Mouse (Mus musculus): ENCODE data around the gene Setdb2. TPM values are rescaled to one million over a fixed set of nuclear protein-coding genes. Genes with fewer than 3 reads are reported as not detected.
"Not testable (repeated sequence)": the region's sequence is repeated elsewhere in the genome, so short reads cannot be mapped to it uniquely, and the experiment has no call there.

Setdb2 gene
- polyA plus RNA-seq, 1 experiment from 2014 or later, result 10.0 TPM

DNA sequence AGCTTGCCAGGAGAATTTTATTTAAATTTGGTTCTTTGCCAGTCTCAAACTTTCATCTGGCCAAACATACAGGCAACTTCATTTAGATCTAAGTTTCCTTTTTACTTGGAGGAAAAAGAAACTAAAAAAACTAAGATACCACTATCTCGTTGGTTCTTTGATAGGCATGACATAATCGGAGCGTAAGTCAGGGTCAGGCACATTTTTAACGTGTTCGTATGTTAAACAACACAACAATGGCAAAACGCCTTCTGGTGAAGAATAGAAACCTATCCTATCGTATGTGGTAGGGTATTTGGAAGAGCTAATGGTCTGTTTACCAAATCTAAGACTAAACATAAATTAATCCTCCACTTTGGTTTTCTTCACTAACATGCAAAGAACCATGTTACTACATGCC is 645 bp downstream of the Setdb2 start:
- H3K4me1 ChIP-seq (ENCODE audit: control insufficient read depth, insufficient read depth, low read length), result no peaks in the 10 kb centered on the region; the same call in 1 of the 2 replicates
- no peaks in the 10 kb centered on the region for H3K27me3 ChIP-seq (ENCODE audit: control insufficient read depth, insufficient read depth, low read length)
- H3K4me3 ChIP-seq (replicated peaks; ENCODE audit: low read length), result peak overlapping the region; percentile 95
- no peak overlapping the region; the same call in 1 of the 2 replicates for H3K27ac ChIP-seq (ENCODE audit: low read length)
- WGBS, result 12% methylated on average over 7 of the region's 7 CpGs
- no peaks in the 10 kb centered on the region for H3K36me3 ChIP-seq (ENCODE audit: control insufficient read depth, insufficient read depth, low read length)
- no peaks in the 10 kb centered on the region for H3K9me3 ChIP-seq (replicated peaks; ENCODE audit: control insufficient read depth, low read length)
- H3K9ac ChIP-seq (ENCODE audit: low read length), result peak overlapping the region; percentile 94
- no peak for ATAC-seq (ENCODE audit: insufficient read depth, low FRiP score)
- peak overlapping the region; percentile 83 for H3K4me2 ChIP-seq (ENCODE audit: low read depth, low read length)

DNA sequence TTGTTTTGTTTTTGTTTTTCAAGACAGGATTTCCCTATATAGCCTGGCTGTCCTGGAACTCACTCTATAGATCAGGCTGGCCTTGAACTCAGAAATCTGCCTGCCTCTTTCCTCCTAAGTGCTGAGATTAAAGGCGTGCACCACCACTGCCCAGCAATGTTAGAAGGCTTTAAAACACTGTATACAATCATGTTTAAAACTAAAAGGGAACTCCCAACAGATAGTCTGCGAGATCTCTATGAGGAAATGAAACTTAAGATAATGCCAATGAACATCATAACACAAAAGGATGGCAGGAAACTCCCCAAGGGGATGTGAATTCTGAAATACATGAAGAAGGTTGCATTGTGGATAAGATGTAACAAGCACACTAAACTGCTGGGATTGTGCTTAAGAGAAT is 2.2 kb downstream of the Setdb2 start:
- H3K27me3 ChIP-seq (ENCODE audit: control insufficient read depth, insufficient read depth, low read length), result no peaks in the 10 kb centered on the region
- no peak for ATAC-seq (ENCODE audit: insufficient read depth, low FRiP score)
- no peak overlapping the region for H3K9ac ChIP-seq (ENCODE audit: low read length)
- no peak overlapping the region for H3K4me2 ChIP-seq (ENCODE audit: low read depth, low read length)
- no peak overlapping the region for H3K27ac ChIP-seq (ENCODE audit: low read length)
- 86% methylated on average over 2 of the region's 2 CpGs for WGBS
- no peak overlapping the region for H3K4me3 ChIP-seq (replicated peaks; ENCODE audit: low read length)
- no peaks in the 10 kb centered on the region for H3K36me3 ChIP-seq (ENCODE audit: control insufficient read depth, insufficient read depth, low read length)
- H3K9me3 ChIP-seq (replicated peaks; ENCODE audit: control insufficient read depth, low read length), result no peaks in the 10 kb centered on the region
- no peaks in the 10 kb centered on the region; the same call in 1 of the 2 replicates for H3K4me1 ChIP-seq (ENCODE audit: control insufficient read depth, insufficient read depth, low read length)

DNA sequence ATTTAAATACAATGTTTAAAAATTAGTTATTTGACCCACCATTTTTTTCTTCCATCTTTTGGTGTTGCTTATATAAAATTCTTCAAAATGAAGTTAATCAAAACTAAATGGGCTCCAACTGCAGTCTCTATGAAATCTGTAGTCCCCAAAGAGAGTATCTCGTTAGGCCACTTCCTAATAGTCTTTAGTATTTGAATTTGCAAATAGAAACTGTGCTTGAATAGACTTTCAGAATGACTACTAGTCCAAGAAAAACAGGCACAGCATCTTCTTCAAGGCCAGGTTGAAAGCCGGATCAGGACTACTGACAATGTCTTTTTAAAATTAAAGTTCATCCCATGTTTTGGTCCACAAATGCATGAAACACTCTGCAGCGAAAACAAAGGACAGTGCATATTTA is 3.3 kb downstream of the Setdb2 start:
- 94% methylated on average over 3 of the region's 3 CpGs for WGBS
- Histone ChIP-seq H3K27me3 (ENCODE audit: control insufficient read depth, insufficient read depth, low read length) (no peaks in the 10 kb centered on the region), H3K4me2 (ENCODE audit: low read depth, low read length) (no peak overlapping the region), H3K36me3 (ENCODE audit: control insufficient read depth, insufficient read depth, low read length) (no peaks in the 10 kb centered on the region), H3K27ac (ENCODE audit: low read length) (no peak overlapping the region), H3K9ac (ENCODE audit: low read length) (no peak overlapping the region), H3K4me3 (replicated peaks; ENCODE audit: low read length) (no peak overlapping the region), H3K9me3 (replicated peaks; ENCODE audit: control insufficient read depth, low read length) (no peaks in the 10 kb centered on the region), H3K4me1 (ENCODE audit: control insufficient read depth, insufficient read depth, low read length) (no peaks in the 10 kb centered on the region; the same call in 1 of the 2 replicates)
- ATAC-seq (ENCODE audit: insufficient read depth, low FRiP score), result no peak

DNA sequence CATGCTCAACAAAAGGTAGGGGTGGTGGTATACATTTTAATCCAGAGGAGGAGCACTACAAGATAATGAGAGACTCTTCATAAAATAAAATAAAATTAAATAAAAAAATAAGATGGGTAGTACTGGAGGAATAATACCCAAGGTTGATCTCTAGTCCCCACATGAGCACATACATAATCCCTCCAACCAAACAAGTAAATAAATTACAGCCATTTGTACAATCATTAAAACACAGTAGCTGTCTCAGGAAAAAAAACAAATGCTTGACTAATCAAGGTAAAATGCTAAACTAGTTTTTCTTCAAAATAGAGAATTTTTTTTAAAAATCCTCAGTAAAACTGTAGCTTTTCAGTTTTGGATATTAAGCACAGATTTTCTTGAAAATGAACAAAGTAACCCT is 5.5 kb downstream of the Setdb2 start:
- no peak overlapping the region for H3K9ac ChIP-seq (ENCODE audit: low read length)
- H3K9me3 ChIP-seq (replicated peaks; ENCODE audit: control insufficient read depth, low read length), result no peaks in the 10 kb centered on the region
- no peaks in the 10 kb centered on the region; the same call in 1 of the 2 replicates for H3K4me1 ChIP-seq (ENCODE audit: control insufficient read depth, insufficient read depth, low read length)
- H3K4me3 ChIP-seq (replicated peaks; ENCODE audit: low read length), result no peak overlapping the region
- no peak overlapping the region for H3K4me2 ChIP-seq (ENCODE audit: low read depth, low read length)
- no peak for ATAC-seq (ENCODE audit: insufficient read depth, low FRiP score)
- H3K27me3 ChIP-seq (ENCODE audit: control insufficient read depth, insufficient read depth, low read length), result no peaks in the 10 kb centered on the region
- no peaks in the 10 kb centered on the region for H3K36me3 ChIP-seq (ENCODE audit: control insufficient read depth, insufficient read depth, low read length)
- H3K27ac ChIP-seq (ENCODE audit: low read length), result no peak overlapping the region

DNA sequence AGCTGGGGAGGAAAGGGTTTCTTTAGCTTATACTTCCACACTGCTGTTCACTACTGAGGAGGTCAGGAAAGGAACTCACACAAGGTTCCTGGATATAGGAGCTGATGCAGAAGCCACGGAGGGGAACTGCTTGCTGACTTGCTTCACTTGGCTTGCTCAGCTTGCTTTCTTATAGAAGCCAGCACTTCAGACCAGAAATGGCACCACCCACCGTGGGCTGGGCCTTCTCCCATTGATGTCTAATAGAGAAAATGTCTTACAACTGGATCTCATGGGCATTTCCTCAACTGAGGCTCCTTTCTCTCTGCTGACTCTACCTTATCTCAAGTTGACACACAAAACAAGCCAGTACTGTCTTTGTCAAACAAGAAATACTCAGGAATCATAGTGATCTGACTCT is 6.8 kb downstream of the Setdb2 start:
- Histone ChIP-seq H3K4me2 (ENCODE audit: low read depth, low read length) (no peak overlapping the region), H3K4me3 (replicated peaks; ENCODE audit: low read length) (no peak overlapping the region), H3K9ac (ENCODE audit: low read length) (no peak overlapping the region), H3K27me3 (ENCODE audit: control insufficient read depth, insufficient read depth, low read length) (no peaks in the 10 kb centered on the region), H3K4me1 (ENCODE audit: control insufficient read depth, insufficient read depth, low read length) (no peaks in the 10 kb centered on the region), H3K36me3 (ENCODE audit: control insufficient read depth, insufficient read depth, low read length) (no peaks in the 10 kb centered on the region), H3K27ac (ENCODE audit: low read length) (no peak overlapping the region), H3K9me3 (replicated peaks; ENCODE audit: control insufficient read depth, low read length) (no peaks in the 10 kb centered on the region)
- ATAC-seq (ENCODE audit: insufficient read depth, low FRiP score), result no peak
- WGBS, result 60% methylated on average over 2 of the region's 2 CpGs

DNA sequence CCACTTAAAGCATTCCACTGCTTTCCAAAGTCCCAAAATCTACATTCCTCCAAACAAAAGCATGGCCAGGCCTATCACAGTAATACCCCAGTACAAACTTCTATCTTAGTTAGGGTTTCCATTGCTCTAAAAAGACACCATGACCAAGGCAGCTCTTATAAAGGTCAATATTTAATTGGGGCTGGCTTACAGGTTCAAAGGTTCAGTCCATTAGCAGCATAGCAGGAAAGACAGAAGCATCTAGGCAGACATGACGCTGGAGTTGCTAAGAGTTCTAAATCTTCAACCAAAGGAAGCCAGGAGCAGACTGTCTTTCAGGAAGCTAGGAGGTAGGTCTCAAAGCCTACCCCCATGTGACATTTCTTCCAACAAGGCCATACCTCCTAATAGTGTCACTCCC is 10.1 kb downstream of the Setdb2 start:
- H3K4me3 ChIP-seq (replicated peaks; ENCODE audit: low read length), result no peak overlapping the region
- no peak for ATAC-seq (ENCODE audit: insufficient read depth, low FRiP score)
- no peaks in the 10 kb centered on the region for H3K9me3 ChIP-seq (replicated peaks; ENCODE audit: control insufficient read depth, low read length)
- no peak overlapping the region for H3K9ac ChIP-seq (ENCODE audit: low read length)
- no peaks in the 10 kb centered on the region for H3K27me3 ChIP-seq (ENCODE audit: control insufficient read depth, insufficient read depth, low read length)
- WGBS, result 91% methylated on average over 1 of the region's 1 CpGs
- H3K4me1 ChIP-seq (ENCODE audit: control insufficient read depth, insufficient read depth, low read length), result no peaks in the 10 kb centered on the region
- no peak overlapping the region for H3K4me2 ChIP-seq (ENCODE audit: low read depth, low read length)
- H3K36me3 ChIP-seq (ENCODE audit: control insufficient read depth, insufficient read depth, low read length), result no peaks in the 10 kb centered on the region
- H3K27ac ChIP-seq (ENCODE audit: low read length), result no peak overlapping the region

DNA sequence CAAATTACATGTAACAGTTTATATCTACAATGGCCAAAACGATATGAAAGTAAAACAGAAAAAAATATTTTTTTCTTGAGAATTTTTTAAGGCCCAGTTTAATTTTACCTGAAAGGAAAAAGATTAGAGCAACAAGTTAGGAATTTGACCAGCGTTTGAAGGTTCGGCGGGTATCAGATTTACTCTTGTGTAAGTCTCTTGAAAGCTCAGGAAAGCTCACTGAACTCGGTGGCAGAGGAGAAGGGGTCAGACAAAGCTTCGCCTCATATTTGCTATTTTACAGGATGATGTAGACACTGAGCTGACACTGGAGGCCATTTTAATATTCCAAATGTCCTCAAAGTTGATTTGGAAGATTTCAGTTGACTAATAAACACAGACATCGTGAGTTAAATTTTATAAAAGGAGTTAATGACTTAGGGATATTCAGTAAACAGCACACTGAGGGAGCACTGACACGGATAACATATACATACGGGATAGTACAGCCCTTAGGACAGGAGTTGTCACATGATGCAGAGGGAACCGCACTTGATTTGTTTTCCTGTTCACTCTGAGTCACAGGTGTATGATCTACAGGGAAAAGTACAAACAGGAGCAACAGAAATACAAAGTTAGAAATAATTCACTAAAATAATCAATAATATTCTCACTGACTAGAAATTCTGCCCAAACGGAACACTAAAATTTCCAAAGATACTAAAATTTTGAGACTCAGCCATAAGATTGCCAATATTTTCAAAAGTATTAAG is 17.6 kb downstream of the Setdb2 start:
- no peak overlapping the region for H3K4me2 ChIP-seq (ENCODE audit: low read depth, low read length)
- H3K9me3 ChIP-seq (replicated peaks; ENCODE audit: control insufficient read depth, low read length), result no peaks in the 10 kb centered on the region
- H3K27me3 ChIP-seq (ENCODE audit: control insufficient read depth, insufficient read depth, low read length), result no peaks in the 10 kb centered on the region
- no peak overlapping the region for H3K27ac ChIP-seq (ENCODE audit: low read length)
- WGBS, result 82% methylated on average over 11 of the region's 11 CpGs
- H3K4me1 ChIP-seq (ENCODE audit: control insufficient read depth, insufficient read depth, low read length), result no peaks in the 10 kb centered on the region
- no peak overlapping the region for H3K4me3 ChIP-seq (replicated peaks; ENCODE audit: low read length)
- no peak overlapping the region for H3K9ac ChIP-seq (ENCODE audit: low read length)
- ATAC-seq (ENCODE audit: insufficient read depth, low FRiP score), result no peak
- H3K36me3 ChIP-seq (ENCODE audit: control insufficient read depth, insufficient read depth, low read length), result no peaks in the 10 kb centered on the region

DNA sequence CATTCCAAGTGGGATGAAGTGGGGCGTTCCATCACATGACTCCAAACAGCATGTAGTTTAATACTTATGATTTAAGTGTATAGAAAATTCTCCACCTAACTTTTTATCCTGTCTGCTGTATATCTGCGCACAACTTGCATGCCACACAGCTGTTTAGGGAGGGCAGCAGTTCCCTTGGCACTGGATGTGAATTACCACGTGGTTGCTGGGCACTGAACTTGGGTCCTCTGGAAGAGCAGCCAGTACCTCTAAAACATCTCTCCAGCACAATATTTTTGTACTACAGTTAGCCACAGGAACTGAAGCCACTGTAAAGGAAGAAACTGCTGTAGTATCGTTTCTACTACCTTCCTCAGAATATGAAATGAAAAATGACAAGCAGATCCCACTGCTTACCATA is 22.5 kb downstream of the Setdb2 start:
- H3K27me3 ChIP-seq (ENCODE audit: control insufficient read depth, insufficient read depth, low read length), result no peaks in the 10 kb centered on the region
- H3K36me3 ChIP-seq (ENCODE audit: control insufficient read depth, insufficient read depth, low read length), result no peaks in the 10 kb centered on the region; the same call in 1 of the 2 replicates
- ATAC-seq (ENCODE audit: insufficient read depth, low FRiP score), result no peak
- H3K4me2 ChIP-seq (ENCODE audit: low read depth, low read length), result no peak overlapping the region
- no peaks in the 10 kb centered on the region for H3K9me3 ChIP-seq (replicated peaks; ENCODE audit: control insufficient read depth, low read length)
- 81% methylated on average over 4 of the region's 4 CpGs for WGBS
- no peaks in the 10 kb centered on the region for H3K4me1 ChIP-seq (ENCODE audit: control insufficient read depth, insufficient read depth, low read length)
- H3K9ac ChIP-seq (ENCODE audit: low read length), result no peak overlapping the region
- no peak overlapping the region for H3K27ac ChIP-seq (ENCODE audit: low read length)
- H3K4me3 ChIP-seq (replicated peaks; ENCODE audit: low read length), result no peak overlapping the region

DNA sequence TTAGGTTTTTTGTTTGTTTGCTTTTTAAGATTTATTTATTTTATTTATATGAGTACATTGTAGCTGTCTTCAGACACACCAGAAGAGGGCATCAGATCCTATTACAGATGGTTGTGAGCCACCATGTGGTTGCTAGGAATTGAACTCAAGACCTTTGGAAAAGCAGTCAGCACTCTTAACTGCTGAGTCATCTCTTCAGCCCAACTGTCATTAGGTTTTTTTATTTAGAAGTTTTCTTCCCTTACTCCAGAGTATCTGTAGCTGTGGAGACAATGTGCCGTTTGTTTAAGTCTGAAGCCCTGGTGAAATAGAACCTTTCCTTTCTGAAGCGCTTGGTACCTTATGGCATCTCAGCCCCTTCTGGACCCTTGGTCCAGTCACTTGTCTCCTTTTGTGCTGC is 25.7 kb downstream of the Setdb2 start:
- WGBS, result 93% methylated on average over 2 of the region's 2 CpGs
- not testable (repeated sequence) for H3K36me3 ChIP-seq (ENCODE audit: control insufficient read depth, insufficient read depth, low read length); H3K4me3 ChIP-seq (replicated peaks; ENCODE audit: low read length); H3K9ac ChIP-seq (ENCODE audit: low read length); H3K4me1 ChIP-seq (ENCODE audit: control insufficient read depth, insufficient read depth, low read length); H3K4me2 ChIP-seq (ENCODE audit: low read depth, low read length); H3K27me3 ChIP-seq (ENCODE audit: control insufficient read depth, insufficient read depth, low read length); H3K9me3 ChIP-seq (replicated peaks; ENCODE audit: control insufficient read depth, low read length); H3K27ac ChIP-seq (ENCODE audit: low read length); ATAC-seq (ENCODE audit: insufficient read depth, low FRiP score)
